Mouse (Mus musculus) midbrain, embryonic 11.5 days (tissue): ENCODE data around the gene Prkce. TPM values are rescaled to one million over a fixed set of nuclear protein-coding genes. Genes with fewer than 3 reads are reported as not detected.

Source experiments
- ATAC-seq: fragments of 200-750 bp; cut with Nextera tagmentation; 2 replicates; pipeline ENCODE4 v1.8.0; 2017; ENCODE audit warnings: moderate TSS enrichment, moderate library complexity; ENCODE audit not compliant: low FRiP score
- DNase-seq: peaks from one replicate; pipeline ENCODE4 v3.0.0; 2015; ENCODE audit warnings: low spot score; ENCODE audit errors: missing footprints
- H3K27ac ChIP-seq: fragments of 300-500 bp; sonication (generic); 2 replicates; pipeline ENCODE4 v1.5.1; 2014; ENCODE audit warnings: low read depth, low read length
- H3K27me3 ChIP-seq: fragments of 300-500 bp; sonication (generic); 2 replicates; pipeline ENCODE4 v1.6.1; 2014; ENCODE audit warnings: mild to moderate bottlenecking, low read length, moderate library complexity, mixed read lengths; ENCODE audit not compliant: control insufficient read depth, insufficient read depth
- H3K36me3 ChIP-seq: fragments of 300-500 bp; sonication (generic); 2 replicates; pipeline ENCODE4 v1.6.1; 2014; ENCODE audit warnings: mild to moderate bottlenecking, low read length, moderate library complexity, mixed read lengths; ENCODE audit not compliant: control insufficient read depth, insufficient read depth
- H3K4me1 ChIP-seq: fragments of 300-500 bp; sonication (generic); 2 replicates; pipeline ENCODE4 v1.6.1; 2014; ENCODE audit warnings: low read length; ENCODE audit not compliant: control insufficient read depth, insufficient read depth
- H3K4me2 ChIP-seq: fragments of 300-500 bp; sonication (generic); 2 replicates; pipeline ENCODE4 v1.6.1; 2014; ENCODE audit warnings: mild to moderate bottlenecking, moderate library complexity
- H3K4me3 ChIP-seq: fragments of 300-500 bp; sonication (generic); 2 replicates; pipeline ENCODE4 v1.5.1; 2014; ENCODE audit warnings: low read depth, low read length
- H3K9ac ChIP-seq: fragments of 300-500 bp; sonication (generic); 2 replicates; pipeline ENCODE4 v1.6.1; 2014; ENCODE audit warnings: low read length
- H3K9me3 ChIP-seq: fragments of 300-500 bp; sonication (generic); 2 replicates; pipeline ENCODE4 v1.6.1; 2016; ENCODE audit warnings: low read length; ENCODE audit not compliant: control insufficient read depth
- WGBS: fragments of 180-500 bp; shearing (Covaris S2); extraction: QIAGEN DNeasy Blood & Tissue Kit; methylation state at CpG from one replicate; pipeline ENCODE4 v1.1.7; 2014; 5-methylcytosine and 5-hydroxymethylcytosine counted together
- polyA plus RNA-seq: library from polyadenylated mRNA; unstranded; fragments of >200 nt; fragmentation: Nextera tagmentation; extraction: Ambion mirVana; gene quantifications from 2 replicates; pipeline ENCODE4 v1.2.1, GENCODE M21; 2014

Prkce gene
- polyA plus RNA-seq, 1 experiment from 2014 or later: 3.5 TPM

GRCm38 (mm10) chr17:86586441-86586840 is 418.9 kb downstream of the Prkce start:
- Histone ChIP-seq H3K4me1 (no peaks in the 10 kb centered on the region), H3K27ac (no peak overlapping the region), H3K36me3 (no peaks in the 10 kb centered on the region), H3K4me3 (no peak overlapping the region), H3K27me3 (no peaks in the 10 kb centered on the region), H3K9ac (no peak overlapping the region), H3K9me3 (no peaks in the 10 kb centered on the region), H3K4me2 (no peak overlapping the region)
- DNase-seq (no peak), ATAC-seq (no peak)
- WGBS: 86% methylated on average over 5 of the region's 5 CpGs

DNA sequence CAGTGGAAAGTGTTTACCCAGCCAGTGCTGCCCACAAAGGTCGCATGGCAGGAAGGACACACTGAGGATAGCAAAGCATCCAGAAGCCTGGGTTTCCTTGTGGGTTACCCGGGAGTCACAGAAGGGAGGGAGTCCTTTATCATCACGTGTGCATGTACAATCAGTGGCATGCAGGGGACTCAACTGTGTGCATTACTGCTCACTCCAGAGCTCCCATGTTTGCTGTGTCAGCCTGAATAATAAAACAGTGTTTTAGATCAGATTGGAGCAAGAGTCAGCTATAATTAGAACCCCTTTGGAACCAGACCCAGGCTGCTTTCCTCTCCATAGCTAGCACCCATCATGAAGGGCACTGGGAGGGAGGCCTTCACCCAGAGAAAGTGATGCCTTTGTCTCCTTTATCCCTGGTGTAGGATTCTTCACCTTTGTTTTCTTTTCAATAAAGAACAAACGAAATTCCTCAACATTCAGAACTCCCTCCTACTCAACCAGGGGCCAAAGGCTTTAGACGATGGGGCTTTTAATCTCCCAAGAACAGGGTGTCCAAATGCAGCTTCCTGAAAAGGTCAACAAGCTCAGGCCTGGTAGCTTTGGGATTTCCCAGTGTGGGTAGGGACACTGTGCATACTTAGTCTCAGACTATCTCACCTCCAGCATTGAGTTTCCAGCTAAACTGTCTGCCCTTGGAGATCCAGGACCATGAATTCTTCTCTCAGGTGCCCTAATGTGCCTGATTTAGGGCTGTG is 421.3 kb downstream of the Prkce start:
- Histone ChIP-seq H3K4me3 (no peak overlapping the region), H3K36me3 (no peaks in the 10 kb centered on the region), H3K9me3 (no peaks in the 10 kb centered on the region), H3K4me1 (no peaks in the 10 kb centered on the region), H3K27me3 (no peaks in the 10 kb centered on the region), H3K9ac (no peak overlapping the region), H3K27ac (no peak overlapping the region), H3K4me2 (no peak overlapping the region)
- DNase-seq (no peak), ATAC-seq (no peak)
- 65% methylated on average over 5 of the region's 5 CpGs for WGBS

DNA sequence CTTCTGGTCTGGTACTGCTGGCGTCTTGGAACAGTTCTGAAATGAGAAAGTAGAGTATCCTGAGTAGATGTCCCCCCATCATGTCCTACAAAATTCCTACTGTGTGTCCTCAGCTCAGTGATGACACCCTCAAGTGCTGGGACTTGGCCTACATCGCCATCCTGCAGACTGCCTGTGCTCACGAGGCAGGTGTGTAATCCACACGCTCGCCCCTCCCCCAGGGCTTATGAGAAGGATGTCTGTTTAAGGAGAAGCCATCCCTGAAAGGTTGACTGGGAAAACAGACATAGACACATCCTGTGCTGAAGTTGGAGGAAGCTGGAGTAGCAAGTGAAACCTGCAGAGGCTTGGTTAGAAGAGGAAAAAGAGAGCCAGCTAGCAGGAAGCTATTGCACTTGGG is 422.1 kb downstream of the Prkce start:
- Histone ChIP-seq H3K4me2 (no peak overlapping the region), H3K27ac (no peak overlapping the region), H3K4me1 (no peaks in the 10 kb centered on the region), H3K9me3 (no peaks in the 10 kb centered on the region), H3K4me3 (no peak overlapping the region), H3K9ac (no peak overlapping the region), H3K36me3 (no peaks in the 10 kb centered on the region), H3K27me3 (no peaks in the 10 kb centered on the region)
- WGBS: 92% methylated on average over 5 of the region's 5 CpGs
- DNase-seq (no peak), ATAC-seq (no peak)

- Histone ChIP-seq H3K27me3 (no peaks in the 10 kb centered on the region), H3K9me3 (no peaks in the 10 kb centered on the region), H3K4me1 (no peaks in the 10 kb centered on the region), H3K36me3 (no peaks in the 10 kb centered on the region), H3K4me3 (no peak overlapping the region), H3K4me2 (no peak overlapping the region), H3K27ac (no peak overlapping the region), H3K9ac (no peak overlapping the region)
- DNase-seq (no peak), ATAC-seq (no peak)
- 90% methylated on average over 10 of the region's 10 CpGs for WGBS
Observed at GRCm38 (mm10) chr17:86591241-86591640, 423.7 kb downstream of the Prkce start.

DNA sequence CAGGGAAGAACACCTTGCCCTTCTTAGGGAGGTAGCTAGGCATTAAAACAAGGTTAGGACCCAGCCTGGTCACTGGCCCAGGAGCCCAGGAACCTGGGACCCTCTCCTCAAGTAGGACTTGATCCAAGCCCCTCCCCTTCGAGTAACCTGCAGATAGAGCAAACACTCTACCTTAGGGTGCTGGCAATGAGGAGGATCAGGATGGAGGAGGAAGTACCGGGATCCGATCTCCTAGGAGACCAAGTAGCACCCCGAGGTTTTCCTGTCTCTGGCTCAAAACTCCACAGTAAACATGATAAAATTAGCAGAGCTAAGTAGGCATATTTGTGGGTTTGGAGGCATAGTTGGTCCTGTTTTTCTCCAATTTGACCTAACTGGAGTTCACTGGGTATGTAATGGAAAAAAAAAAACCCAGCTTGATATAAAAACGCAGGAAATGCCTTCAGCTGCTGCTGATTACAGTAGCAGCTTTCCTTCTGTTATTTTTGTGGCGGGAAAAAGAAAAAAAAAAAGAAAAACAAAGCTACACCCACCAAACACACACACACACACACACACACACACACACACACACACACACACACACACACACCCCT is 425.5 kb downstream of the Prkce start:
- 82% methylated on average over 6 of the region's 6 CpGs for WGBS
- H3K4me2 ChIP-seq: no peak overlapping the region
- H3K4me1 ChIP-seq: no peaks in the 10 kb centered on the region
- no peaks in the 10 kb centered on the region for H3K27me3 ChIP-seq
- DNase-seq (no peak), ATAC-seq (no peak)
- H3K27ac ChIP-seq: no peak overlapping the region
- H3K36me3 ChIP-seq: no peaks in the 10 kb centered on the region
- H3K9me3 ChIP-seq: no peaks in the 10 kb centered on the region
- H3K9ac ChIP-seq: no peak overlapping the region
- no peak overlapping the region for H3K4me3 ChIP-seq

GRCm38 (mm10) chr17:86595526-86595925 is 427.9 kb downstream of the Prkce start:
- no peak for ATAC-seq
- Histone ChIP-seq H3K4me3 (no peak overlapping the region), H3K27ac (no peak overlapping the region), H3K36me3 (no peaks in the 10 kb centered on the region), H3K4me2 (no peak overlapping the region), H3K9me3 (no peaks in the 10 kb centered on the region), H3K9ac (no peak overlapping the region), H3K27me3 (no peaks in the 10 kb centered on the region), H3K4me1 (no peaks in the 10 kb centered on the region)
- DNase-seq: no peak
- 79% methylated on average over 9 of the region's 9 CpGs for WGBS

DNA sequence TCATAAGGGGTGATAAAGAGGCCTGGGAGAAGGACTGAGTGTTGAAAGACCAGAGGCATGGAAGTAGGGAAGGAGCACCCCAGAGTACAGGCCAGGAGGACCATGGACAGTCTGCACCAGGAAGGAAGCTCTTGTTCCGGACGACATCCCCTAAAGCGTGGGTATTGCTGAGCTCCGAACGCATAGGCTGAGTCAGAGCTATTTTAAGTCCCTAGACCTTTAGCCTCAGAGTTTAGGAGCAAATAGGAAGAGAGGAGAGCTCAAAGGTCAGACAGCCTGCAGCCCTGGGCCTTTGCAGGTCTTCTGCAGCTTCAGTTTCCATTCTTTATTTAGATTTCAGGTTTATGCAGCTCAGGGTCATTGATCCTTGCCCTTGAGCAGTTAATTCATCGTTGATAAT is 433.5 kb downstream of the Prkce start:
- Histone ChIP-seq H3K4me2 (no peak overlapping the region), H3K9me3 (no peaks in the 10 kb centered on the region), H3K27me3 (no peaks in the 10 kb centered on the region), H3K9ac (no peak overlapping the region), H3K36me3 (no peaks in the 10 kb centered on the region), H3K4me1 (no peaks in the 10 kb centered on the region), H3K27ac (no peak overlapping the region), H3K4me3 (no peak overlapping the region)
- DNase-seq (no peak), ATAC-seq (no peak)
- 80% methylated on average over 6 of the region's 6 CpGs for WGBS

DNA sequence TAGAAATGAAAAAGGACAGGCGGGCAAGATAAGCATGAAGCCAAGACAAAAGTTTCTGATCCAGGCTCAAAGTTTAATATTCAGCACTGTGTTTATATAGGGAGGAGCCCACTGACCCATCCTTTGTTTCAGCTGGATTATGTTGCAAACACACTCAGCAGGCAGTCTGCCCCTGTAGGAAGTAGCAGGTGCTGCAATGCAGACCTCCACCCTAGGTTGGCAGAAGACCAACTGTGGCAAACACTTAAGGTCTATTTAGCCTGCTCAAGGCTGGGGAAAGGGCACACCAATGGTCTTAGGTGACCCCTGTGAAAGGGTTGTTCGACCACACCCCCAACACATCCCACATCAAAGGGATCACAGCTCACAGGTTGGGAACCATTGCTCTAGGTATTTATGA is 434.3 kb downstream of the Prkce start:
- no peak overlapping the region for H3K4me2 ChIP-seq
- no peak overlapping the region for H3K4me3 ChIP-seq
- no peaks in the 10 kb centered on the region for H3K36me3 ChIP-seq
- no peaks in the 10 kb centered on the region for H3K9me3 ChIP-seq
- no peak overlapping the region for H3K27ac ChIP-seq
- no peak overlapping the region for H3K9ac ChIP-seq
- WGBS: 89% methylated on average over 2 of the region's 2 CpGs
- no peaks in the 10 kb centered on the region for H3K4me1 ChIP-seq
- no peak for DNase-seq
- ATAC-seq: no peak
- no peaks in the 10 kb centered on the region for H3K27me3 ChIP-seq

- H3K4me1 ChIP-seq: no peaks in the 10 kb centered on the region
- no peak for DNase-seq
- no peak overlapping the region for H3K27ac ChIP-seq
- H3K9ac ChIP-seq: no peak overlapping the region
- no peak for ATAC-seq
- WGBS: 91% methylated on average over 5 of the region's 5 CpGs
- H3K4me3 ChIP-seq: no peak overlapping the region
- H3K36me3 ChIP-seq: no peaks in the 10 kb centered on the region
- H3K9me3 ChIP-seq: no peaks in the 10 kb centered on the region
- no peak overlapping the region for H3K4me2 ChIP-seq
- no peaks in the 10 kb centered on the region for H3K27me3 ChIP-seq
Observed at GRCm38 (mm10) chr17:86603848-86604444, 436.4 kb downstream of the Prkce start.
